Mouse (Mus musculus) brain, embryonic 14.5 days (tissue): ENCODE results near the gene Sos2.

ENCODE experiments used
- CTCF ChIP-seq: fragments of 200-500 bp; IDR thresholded peaks from 2 replicates; pipeline ENCODE4 v1.5.1; 2012; ENCODE audit warnings: inconsistent platforms, mild to moderate bottlenecking, moderate library complexity, borderline replicate concordance; ENCODE audit not compliant: insufficient read depth, insufficient read length; ENCODE audit errors: extremely low read depth
- POLR2A ChIP-seq: fragments of 200-500 bp; IDR thresholded peaks from 2 replicates; pipeline ENCODE4 v1.6.1; 2012; ENCODE audit warnings: mild to moderate bottlenecking, inconsistent platforms, borderline replicate concordance; ENCODE audit not compliant: poor library complexity, insufficient read depth, insufficient read length, severe bottlenecking; ENCODE audit errors: extremely low read depth

DNA sequence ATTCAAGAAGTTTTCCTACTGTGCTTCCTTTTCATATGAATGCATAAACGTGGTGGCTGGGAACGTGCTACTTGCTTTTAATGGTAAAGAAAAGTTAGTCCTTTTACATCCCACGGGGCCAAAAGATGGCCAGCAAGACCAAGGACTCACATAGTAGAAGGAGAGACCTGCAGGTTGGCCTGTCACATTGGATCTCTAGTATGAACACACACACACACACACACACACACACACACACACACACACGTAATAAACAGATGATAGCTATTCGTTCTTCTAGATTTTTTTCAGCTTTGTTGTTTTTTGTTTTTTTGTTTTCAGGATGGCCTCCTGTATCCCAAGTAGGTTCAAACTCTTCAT, 98.4 kb downstream of the Sos2 start:
- TF ChIP-seq CTCF (no peak), POLR2A (no peak)
